Mouse (Mus musculus) limb, embryonic 14.5 days (tissue): ENCODE data around the gene Polh. TPM values are rescaled to one million over a fixed set of nuclear protein-coding genes. Genes with fewer than 3 reads are reported as not detected.
A peak's percentile ranks its signal among the peaks of the same experiment; 100 is the strongest.

Experiments
- ATAC-seq: fragments of 200-750 bp; cut with Nextera tagmentation; 2 replicates; pipeline ENCODE4 v1.8.0; 2017; ENCODE audit warnings: low read depth, moderate number of reproducible peaks, moderate TSS enrichment; ENCODE audit not compliant: low FRiP score
- DNase-seq: peaks from one replicate; pipeline ENCODE4 v3.0.0-alpha.2; 2015; ENCODE audit warnings: low spot score
- H3K27ac ChIP-seq: fragments of 300-500 bp; sonication (generic); replicated peaks from 2 replicates; pipeline ENCODE4 v1.5.1; 2014; ENCODE audit warnings: low read depth, mild to moderate bottlenecking, low read length, moderate library complexity, mixed read lengths
- H3K27me3 ChIP-seq: fragments of 300-500 bp; sonication (generic); 2 replicates; pipeline ENCODE4 v1.6.1; 2014; ENCODE audit warnings: low read length, mixed read lengths; ENCODE audit not compliant: control insufficient read depth, insufficient read depth
- H3K36me3 ChIP-seq: fragments of 300-500 bp; sonication (generic); 2 replicates; pipeline ENCODE4 v1.6.1; 2014; ENCODE audit warnings: mild to moderate bottlenecking, low read length, moderate library complexity, mixed read lengths; ENCODE audit not compliant: control insufficient read depth, insufficient read depth
- H3K4me1 ChIP-seq: fragments of 300-500 bp; sonication (generic); 2 replicates; pipeline ENCODE4 v1.6.1; 2014; ENCODE audit warnings: antibody characterized with exemption, low read length, mixed read lengths; ENCODE audit not compliant: control insufficient read depth, insufficient read depth
- H3K4me2 ChIP-seq: fragments of 300-500 bp; sonication (generic); replicated peaks from 2 replicates; pipeline ENCODE4 v1.6.1; 2014; ENCODE audit warnings: low read depth, mild to moderate bottlenecking, low read length, moderate library complexity; ENCODE audit not compliant: severe bottlenecking
- H3K4me3 ChIP-seq: fragments of 300-500 bp; sonication (generic); replicated peaks from 2 replicates; pipeline ENCODE4 v1.5.1; 2014; ENCODE audit warnings: low read length
- H3K9ac ChIP-seq: fragments of 300-500 bp; sonication (generic); 2 replicates; pipeline ENCODE4 v1.6.1; 2014; ENCODE audit warnings: mild to moderate bottlenecking, low read depth, low read length, moderate library complexity; ENCODE audit not compliant: severe bottlenecking
- H3K9me3 ChIP-seq: fragments of 300-500 bp; sonication (generic); 2 replicates; pipeline ENCODE4 v1.6.1; 2016; ENCODE audit warnings: low read length; ENCODE audit not compliant: control insufficient read depth
- POLR2A ChIP-seq: fragments of 200-500 bp; IDR thresholded peaks from 2 replicates; pipeline ENCODE4 v1.8.0; 2012; ENCODE audit warnings: inconsistent platforms, mild to moderate bottlenecking, moderate library complexity, borderline replicate concordance; ENCODE audit not compliant: insufficient read depth, insufficient read length; ENCODE audit errors: extremely low read depth
- WGBS: fragments of 180-500 bp; shearing (Covaris S2); extraction: QIAGEN DNeasy Blood & Tissue Kit; methylation state at CpG from one replicate; pipeline ENCODE4 v1.1.7; 2014; 5-methylcytosine and 5-hydroxymethylcytosine counted together
- polyA plus RNA-seq, 2 experiments: library from polyadenylated mRNA; depleted of rRNA in 1 of 2; stranded (reverse) in 1 of 2; unstranded in 1 of 2; fragments of >200 nt; fragmentation: Nextera tagmentation in 1 of 2; extraction: Ambion mirVana in 1 of 2; gene quantifications; 2 replicates each; pipeline versions ENCODE4 v1.2.1 to v1.2.3; 2012 to 2014

Polh gene
- polyA plus RNA-seq (2012; rRNA removed) (15.0 and 15.7 TPM in 2 replicates), polyA plus RNA-seq (2014; fragmentation: Nextera tagmentation; extraction: Ambion mirVana) (9.2 and 11.7 TPM in 2 replicates)

DNA sequence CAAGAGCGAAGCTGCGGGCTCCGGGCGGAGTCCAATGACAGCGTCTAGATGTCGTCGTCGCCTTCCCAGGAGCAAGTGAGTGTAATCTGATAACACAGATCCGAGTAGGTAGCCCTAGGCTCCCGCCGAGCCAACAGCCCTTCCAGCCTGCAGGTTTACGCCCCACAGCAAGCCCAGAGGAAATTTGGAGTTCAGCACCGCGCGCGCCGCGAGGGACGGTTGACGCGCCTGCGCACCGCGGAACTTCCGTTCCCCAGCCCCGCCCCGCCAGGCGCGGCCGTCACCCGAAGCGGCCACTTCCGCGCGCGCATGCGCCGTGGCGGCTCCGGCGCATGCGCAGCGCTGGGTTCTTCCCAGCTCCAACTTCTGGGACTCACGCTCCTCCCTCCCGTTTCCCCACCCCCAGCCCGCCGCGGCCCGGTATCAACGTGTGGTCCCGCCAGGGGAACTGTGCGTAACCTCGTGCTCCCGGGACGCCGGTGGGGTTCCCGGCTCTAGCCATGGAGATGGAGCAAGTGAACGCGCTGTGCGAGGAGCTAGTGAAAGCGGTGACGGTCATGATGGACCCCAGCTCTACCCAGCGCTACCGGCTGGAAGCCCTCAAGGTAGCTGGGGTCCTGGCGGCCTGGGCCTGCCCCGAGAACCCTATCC, at the start of gene Polh, which contains the start of gene Xpo5:
Polh (minus strand) TSS at position 225 of the 651 bp plus-strand sequence.
Xpo5 (plus strand) TSS at position 362 of the 651 bp plus-strand sequence.
- ATAC-seq (peak; percentile 93), DNase-seq (peak; percentile 95)
- Histone ChIP-seq H3K9me3 (no peaks in the 10 kb centered on the region), H3K4me3 (peak within 1 kb of the TSS; percentile 90), H3K27me3 (no peaks in the 10 kb centered on the region), H3K9ac (peak within 1 kb of the TSS; percentile 83), H3K27ac (peak within 1 kb of the TSS; percentile 64), H3K4me1 (peaks cover 12% of the 10 kb centered on the region), H3K36me3 (peaks cover 47% of the 10 kb centered on the region), H3K4me2 (peak within 1 kb of the TSS; percentile 84)
- under 1% methylated on average over 52 of the region's 66 CpGs for WGBS
- TF ChIP-seq POLR2A = 0 out of 2 replicates have a peak, but pooled peaks have one; percentile 47

DNA sequence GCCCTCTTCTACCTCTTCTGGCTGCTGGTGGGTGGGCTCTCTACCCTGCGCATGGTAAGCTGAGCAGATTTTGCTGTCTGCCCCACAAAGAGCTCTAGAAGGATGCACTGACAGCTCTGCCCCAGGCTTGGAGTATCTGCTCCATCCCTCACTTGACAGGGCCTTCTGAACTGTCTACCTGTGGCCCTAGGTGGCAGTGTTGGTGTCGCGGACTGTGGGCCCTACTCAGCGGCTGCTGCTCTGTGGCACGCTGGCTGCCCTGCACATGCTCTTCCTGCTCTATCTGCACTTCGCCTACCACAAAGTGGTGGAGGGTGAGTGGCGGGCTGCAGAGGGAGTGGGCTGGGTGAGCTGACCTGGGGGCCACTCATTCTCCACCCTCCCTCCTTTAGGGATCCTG, 48.7 kb upstream of the Polh start:
- no peak for TF ChIP-seq POLR2A

DNA sequence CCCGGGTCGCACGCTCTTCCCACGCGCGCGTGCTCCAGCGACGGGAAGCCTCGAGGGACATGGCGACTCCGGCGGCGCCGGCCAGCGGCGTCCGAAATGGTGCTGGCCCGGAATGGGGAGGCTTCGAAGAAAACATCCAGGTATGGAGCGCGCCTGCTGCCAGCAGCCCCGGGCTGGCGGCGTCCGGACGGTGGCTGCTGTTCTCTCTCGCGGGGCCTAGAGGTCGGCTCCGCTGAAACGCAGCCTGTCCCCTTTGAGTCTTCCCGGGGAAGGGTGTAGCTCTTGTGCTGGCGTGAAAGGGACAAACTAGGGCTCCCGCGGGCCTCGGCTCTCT, 45.7 kb upstream of the Polh start:
- Histone ChIP-seq H3K36me3 (peaks cover 69% of the 10 kb centered on the region), H3K9ac (peak overlapping the region; percentile 78), H3K4me1 (peaks cover 15% of the 10 kb centered on the region), H3K27me3 (no peaks in the 10 kb centered on the region), H3K4me3 (peak overlapping the region; percentile 72), H3K9me3 (no peaks in the 10 kb centered on the region), H3K27ac (peak overlapping the region; percentile 52), H3K4me2 (peak overlapping the region; percentile 87)
- 0% methylated on average over 35 of the region's 37 CpGs for WGBS
- TF ChIP-seq POLR2A = no peak
- ATAC-seq (peak; percentile 35), DNase-seq (no peak)

More for the DNA sequence above, 48.7 kb upstream of the Polh start:
- Histone ChIP-seq H3K9me3 (no peaks in the 10 kb centered on the region), H3K4me3 (no peak overlapping the region), H3K9ac (no peak overlapping the region), H3K36me3 (peaks cover 39% of the 10 kb centered on the region), H3K4me1 (peaks cover 22% of the 10 kb centered on the region), H3K27me3 (peaks cover 17% of the 10 kb centered on the region), H3K27ac (no peak overlapping the region), H3K4me2 (no peak overlapping the region)
- WGBS = 75% methylated on average over 7 of the region's 7 CpGs
- no peak for ATAC-seq
- DNase-seq = no peak

DNA sequence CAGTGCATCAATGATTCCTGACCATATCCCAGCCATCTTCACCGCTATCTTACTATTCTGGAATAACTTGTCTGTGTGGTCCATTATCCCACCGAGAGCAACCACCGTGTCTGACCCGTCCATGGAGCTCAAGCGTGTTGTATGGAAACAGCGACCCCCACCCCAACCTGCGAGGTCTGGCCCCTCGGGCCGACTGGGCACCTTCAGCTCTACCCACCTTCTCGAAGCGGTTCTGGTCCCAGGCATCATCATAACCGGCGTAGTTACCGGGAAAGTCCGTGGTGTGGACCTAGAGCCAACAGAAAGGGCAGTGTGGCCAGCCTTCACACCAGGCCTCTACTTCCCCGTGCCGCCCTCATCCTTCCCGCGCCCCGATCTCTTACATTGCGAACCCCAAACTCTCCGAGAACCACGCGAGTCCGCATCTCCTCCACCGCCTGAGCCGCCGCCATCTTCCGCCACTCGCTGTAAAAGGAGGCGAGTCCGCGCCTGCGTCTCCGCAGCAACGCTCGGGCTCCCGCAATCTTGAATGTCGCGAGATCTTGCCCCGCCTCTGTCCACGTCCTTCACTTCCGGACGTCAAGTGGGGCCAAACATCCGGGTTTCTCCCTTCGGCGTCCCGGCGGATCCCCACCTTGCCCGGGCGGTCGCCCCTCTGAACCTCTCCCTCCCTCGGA, 45.2 kb upstream of the Polh start, which contains the start of the genes Polr1c and Yipf3:
Polr1c (minus strand) TSS at position 543 of the 677 bp plus-strand sequence.
Yipf3 (plus strand) TSS at position 569 of the 677 bp plus-strand sequence.
- peak; percentile 95 for DNase-seq
- Histone ChIP-seq H3K27ac (peak within 1 kb of the TSS; percentile 52), H3K36me3 (peaks cover 74% of the 10 kb centered on the region), H3K27me3 (no peaks in the 10 kb centered on the region), H3K4me3 (peak within 1 kb of the TSS; percentile 72), H3K4me1 (peaks cover 15% of the 10 kb centered on the region), H3K9me3 (no peaks in the 10 kb centered on the region), H3K4me2 (peak within 1 kb of the TSS; percentile 87), H3K9ac (peak within 1 kb of the TSS; percentile 78)
- ATAC-seq = peak; percentile 92
- under 1% methylated on average over 52 of the region's 53 CpGs for WGBS
- TF ChIP-seq POLR2A = 0 out of 2 replicates have a peak, but pooled peaks have one; percentile 64

DNA sequence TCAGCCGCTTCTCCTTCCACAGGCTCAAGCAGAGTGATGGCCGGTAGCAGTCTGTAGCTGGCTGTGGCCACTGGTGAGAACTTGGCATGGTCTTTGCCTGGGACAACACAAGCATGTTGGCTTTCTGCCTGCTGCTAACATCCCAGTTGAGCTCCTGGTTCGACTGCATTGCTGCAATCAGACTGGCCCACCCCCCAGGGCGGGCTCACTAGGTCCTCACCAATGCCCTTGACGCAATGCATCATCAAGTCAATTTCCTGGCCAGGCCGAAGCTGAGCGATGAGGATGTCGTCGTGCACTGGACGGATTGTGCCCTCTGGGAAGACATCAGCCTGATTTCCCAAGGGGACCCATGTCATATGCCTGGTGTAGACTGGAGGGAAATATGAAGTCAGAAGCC, 42.1 kb upstream of the Polh start:
- H3K4me1 ChIP-seq = peaks cover 15% of the 10 kb centered on the region
- DNase-seq (no peak), ATAC-seq (no peak)
- H3K9me3 ChIP-seq = no peaks in the 10 kb centered on the region
- H3K36me3 ChIP-seq = peaks cover 76% of the 10 kb centered on the region
- H3K4me3 ChIP-seq = no peak overlapping the region
- no peaks in the 10 kb centered on the region for H3K27me3 ChIP-seq
- H3K27ac ChIP-seq = no peak overlapping the region
- no peak overlapping the region for H3K4me2 ChIP-seq
- 76% methylated on average over 10 of the region's 10 CpGs for WGBS
- no peak overlapping the region for H3K9ac ChIP-seq
- no peak for TF ChIP-seq POLR2A
